Mouse (Mus musculus): ENCODE data around the gene Coq10a. TPM values are rescaled to one million over a fixed set of nuclear protein-coding genes. Genes with fewer than 3 reads are reported as not detected.

The Coq10a gene
- 8.5 and 11.0 TPM in 2 replicates for polyA plus RNA-seq (2014; fragmentation: Nextera tagmentation; extraction: Ambion mirVana)

DNA sequence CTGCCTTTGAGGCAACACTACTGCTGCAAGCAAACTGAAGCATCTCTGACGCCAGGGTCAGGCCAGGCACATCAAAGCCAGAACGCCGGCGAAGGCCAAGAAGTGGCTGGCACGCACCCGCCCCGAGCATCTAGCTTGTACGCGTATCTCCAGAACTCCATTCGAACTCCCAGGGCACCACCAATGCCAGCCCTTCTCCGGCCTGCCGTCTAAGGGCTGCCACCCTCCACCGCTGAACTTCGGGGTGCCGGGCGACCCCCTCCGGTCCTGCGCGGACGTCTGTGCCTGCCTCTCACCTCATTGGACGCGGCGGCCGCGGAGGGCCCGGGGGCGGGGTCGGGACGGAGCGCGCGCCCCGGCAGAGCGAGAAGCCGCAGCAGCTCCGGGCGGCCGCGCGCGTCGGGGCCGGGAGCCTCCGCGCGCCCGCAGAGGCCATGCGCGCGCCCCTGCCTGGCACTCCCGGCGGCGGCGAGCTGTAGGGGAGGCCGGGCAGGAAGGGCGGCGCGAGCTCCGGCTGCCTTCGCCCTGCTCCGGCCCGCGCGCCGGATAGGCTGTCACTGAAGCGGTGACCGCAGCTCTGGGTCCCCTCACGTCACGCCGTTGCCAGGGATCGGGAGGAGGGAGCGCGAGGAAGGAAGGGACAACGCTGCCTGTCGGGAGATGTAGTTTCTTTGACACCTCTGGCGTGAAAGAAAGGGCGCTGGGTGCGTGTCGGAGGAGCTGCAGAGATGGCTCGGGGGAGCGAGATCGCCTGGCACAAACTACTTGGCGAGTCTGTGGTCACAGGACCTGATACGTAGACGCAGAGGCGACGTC is at the start of gene Coq10a:
Coq10a (minus strand) TSS at position 596 of the 816 bp plus-strand sequence.
- Histone ChIP-seq H3K27me3 (ENCODE audit: control insufficient read depth, insufficient read depth, low read length) (no peaks in the 10 kb centered on the region), H3K36me3 (ENCODE audit: control insufficient read depth, insufficient read depth, low read length) (peaks cover 1% of the 10 kb centered on the region; the same call in 1 of the 2 replicates), H3K4me3 (ENCODE audit: low read depth, low read length) (peak within 1 kb of the TSS; percentile 66), H3K9ac (ENCODE audit: low read length) (peak within 1 kb of the TSS; percentile 65), H3K9me3 (ENCODE audit: control insufficient read depth, low read length) (no peaks in the 10 kb centered on the region), H3K4me2 (ENCODE audit: low read depth, severe bottlenecking) (peak within 1 kb of the TSS; percentile 84), H3K27ac (replicated peaks; ENCODE audit: low read depth, low read length) (peak within 1 kb of the TSS; percentile 79), H3K4me1 (ENCODE audit: control insufficient read depth, insufficient read depth, low read length) (no peaks in the 10 kb centered on the region; the same call in 1 of the 2 replicates)
- WGBS, result under 1% methylated on average over 87 of the region's 87 CpGs
- ATAC-seq (ENCODE audit: insufficient number of reproducible peaks, low FRiP score, low TSS enrichment, low read depth), result peak; percentile 93
- peak; percentile 88 for DNase-seq (ENCODE audit: low spot score)

DNA sequence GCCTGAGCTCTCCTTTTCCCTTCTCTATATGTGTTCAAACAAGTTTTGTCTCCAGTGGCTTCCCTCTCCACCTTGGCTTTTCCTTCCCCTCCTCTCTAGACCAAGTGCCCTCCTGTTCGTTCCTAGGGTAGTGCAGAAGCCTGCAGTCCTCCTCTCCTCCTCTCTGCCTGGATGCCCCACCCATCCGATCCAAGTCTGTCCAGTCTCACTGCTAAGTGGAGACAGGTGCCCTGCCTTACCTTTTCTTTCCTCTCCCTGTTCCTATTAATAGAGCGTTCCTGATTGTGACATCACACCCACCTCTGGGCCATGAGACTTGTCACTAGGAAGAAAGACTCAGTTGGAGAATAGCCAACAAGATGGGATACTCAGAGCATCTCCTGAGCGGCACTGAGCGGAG is 46.1 kb upstream of the Coq10a start:
- Histone ChIP-seq H3K4me3 (ENCODE audit: low read depth, low read length) (no peak overlapping the region), H3K4me1 (ENCODE audit: control insufficient read depth, insufficient read depth, low read length) (peaks cover 15% of the 10 kb centered on the region), H3K9ac (ENCODE audit: low read length) (no peak overlapping the region), H3K36me3 (ENCODE audit: control insufficient read depth, insufficient read depth, low read length) (peaks cover 15% of the 10 kb centered on the region), H3K9me3 (ENCODE audit: control insufficient read depth, low read length) (no peaks in the 10 kb centered on the region), H3K27me3 (ENCODE audit: control insufficient read depth, insufficient read depth, low read length) (no peaks in the 10 kb centered on the region), H3K4me2 (ENCODE audit: low read depth, severe bottlenecking) (no peak overlapping the region), H3K27ac (replicated peaks; ENCODE audit: low read depth, low read length) (no peak overlapping the region)
- ATAC-seq (ENCODE audit: insufficient number of reproducible peaks, low FRiP score, low TSS enrichment, low read depth) (no peak), DNase-seq (ENCODE audit: low spot score) (no peak)
- WGBS, result 93% methylated on average over 5 of the region's 5 CpGs

DNA sequence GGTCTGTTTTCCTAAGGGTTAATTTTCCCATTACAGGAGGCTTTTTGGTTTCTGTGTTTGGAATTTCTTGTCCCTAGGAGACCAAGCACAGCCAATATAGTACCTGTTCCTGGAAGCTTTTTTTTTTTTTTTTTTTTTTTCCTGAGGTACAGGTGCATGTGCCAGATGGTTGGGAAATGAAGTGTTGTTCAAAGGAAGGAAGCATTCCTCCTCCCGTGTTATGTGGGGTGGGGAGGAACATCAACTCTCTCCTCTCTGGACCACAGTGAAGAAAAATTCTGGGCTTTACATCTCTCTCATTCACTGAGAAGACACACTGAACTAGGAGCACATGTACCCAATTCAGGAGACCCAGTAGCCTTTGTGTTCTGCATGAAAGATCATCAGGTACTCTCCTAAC is 44.3 kb upstream of the Coq10a start:
- Histone ChIP-seq H3K36me3 (ENCODE audit: control insufficient read depth, insufficient read depth, low read length) (peaks cover 13% of the 10 kb centered on the region), H3K9ac (ENCODE audit: low read length) (no peak overlapping the region), H3K4me3 (ENCODE audit: low read depth, low read length) (no peak overlapping the region), H3K27ac (replicated peaks; ENCODE audit: low read depth, low read length) (no peak overlapping the region), H3K4me2 (ENCODE audit: low read depth, severe bottlenecking) (peak overlapping the region; percentile 86), H3K4me1 (ENCODE audit: control insufficient read depth, insufficient read depth, low read length) (peaks cover 15% of the 10 kb centered on the region), H3K9me3 (ENCODE audit: control insufficient read depth, low read length) (no peaks in the 10 kb centered on the region), H3K27me3 (ENCODE audit: control insufficient read depth, insufficient read depth, low read length) (no peaks in the 10 kb centered on the region)
- WGBS, result 75% methylated on average over 1 of the region's 1 CpGs
- ATAC-seq (ENCODE audit: insufficient number of reproducible peaks, low FRiP score, low TSS enrichment, low read depth) (no peak), DNase-seq (ENCODE audit: low spot score) (no peak)

- peak overlapping the region; percentile 86 for H3K4me2 ChIP-seq (ENCODE audit: low read depth, severe bottlenecking)
- no peaks in the 10 kb centered on the region for H3K9me3 ChIP-seq (ENCODE audit: control insufficient read depth, low read length)
- H3K36me3 ChIP-seq (ENCODE audit: control insufficient read depth, insufficient read depth, low read length), result peaks cover 13% of the 10 kb centered on the region
- no peaks in the 10 kb centered on the region for H3K27me3 ChIP-seq (ENCODE audit: control insufficient read depth, insufficient read depth, low read length)
- peaks cover 15% of the 10 kb centered on the region for H3K4me1 ChIP-seq (ENCODE audit: control insufficient read depth, insufficient read depth, low read length)
- ATAC-seq (ENCODE audit: insufficient number of reproducible peaks, low FRiP score, low TSS enrichment, low read depth) (no peak), DNase-seq (ENCODE audit: low spot score) (no peak)
- H3K9ac ChIP-seq (ENCODE audit: low read length), result peak overlapping the region; percentile 88
- H3K27ac ChIP-seq (replicated peaks; ENCODE audit: low read depth, low read length), result no peak overlapping the region
- WGBS, result 63% methylated on average over 1 of the region's 1 CpGs
- H3K4me3 ChIP-seq (ENCODE audit: low read depth, low read length), result peak overlapping the region; percentile 91
Observed at GRCm38 (mm10) chr10:128412558-128412957, 43.8 kb upstream of the Coq10a start.

DNA sequence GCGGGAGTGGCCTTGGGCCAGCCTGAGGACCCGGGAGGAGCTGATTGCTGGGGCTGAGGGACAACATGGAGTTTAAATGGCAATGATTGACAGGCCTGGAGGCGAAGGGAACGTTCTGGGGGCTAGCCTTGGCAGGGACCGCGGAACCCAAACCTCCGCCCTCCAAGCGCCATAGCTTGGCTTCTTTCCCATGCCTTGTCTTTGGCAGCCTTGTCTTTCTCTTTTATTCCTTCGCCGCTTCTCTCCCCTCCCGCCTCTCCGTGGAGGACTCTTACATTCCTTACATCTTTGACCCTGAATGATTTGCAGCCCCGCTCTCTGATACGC is 43.2 kb upstream of the Coq10a start:
- Histone ChIP-seq H3K4me3 (ENCODE audit: low read depth, low read length) (peak overlapping the region; percentile 91), H3K4me1 (ENCODE audit: control insufficient read depth, insufficient read depth, low read length) (peaks cover 15% of the 10 kb centered on the region)
- ATAC-seq (ENCODE audit: insufficient number of reproducible peaks, low FRiP score, low TSS enrichment, low read depth), result no peak

GRCm38 (mm10) chr10:128411211-128412054 is 42.6 kb upstream of the Coq10a start, which contains the start of the genes Nabp2 and Rnf41:
Nabp2 (minus strand) TSS chr10:128411492.
Rnf41 (plus strand) TSS chr10:128411657.
- Histone ChIP-seq H3K27me3 (ENCODE audit: control insufficient read depth, insufficient read depth, low read length) (no peaks in the 10 kb centered on the region), H3K4me2 (ENCODE audit: low read depth, severe bottlenecking) (peak within 1 kb of the TSS; percentile 86), H3K4me1 (ENCODE audit: control insufficient read depth, insufficient read depth, low read length) (peaks cover 15% of the 10 kb centered on the region), H3K9ac (ENCODE audit: low read length) (peak within 1 kb of the TSS; percentile 88), H3K9me3 (ENCODE audit: control insufficient read depth, low read length) (no peaks in the 10 kb centered on the region), H3K27ac (replicated peaks; ENCODE audit: low read depth, low read length) (peak within 1 kb of the TSS; percentile 79), H3K4me3 (ENCODE audit: low read depth, low read length) (peak within 1 kb of the TSS; percentile 91), H3K36me3 (ENCODE audit: control insufficient read depth, insufficient read depth, low read length) (peaks cover 8% of the 10 kb centered on the region; the same call in 1 of the 2 replicates)
- DNase-seq (ENCODE audit: low spot score) (peak; percentile 99), ATAC-seq (ENCODE audit: insufficient number of reproducible peaks, low FRiP score, low TSS enrichment, low read depth) (peak; percentile 91)
- WGBS, result 0% methylated on average over 50 of the region's 50 CpGs

More for the DNA sequence above, 43.2 kb upstream of the Coq10a start:
- WGBS, result 2% methylated on average over 14 of the region's 14 CpGs
- Histone ChIP-seq H3K36me3 (ENCODE audit: control insufficient read depth, insufficient read depth, low read length) (peaks cover 12% of the 10 kb centered on the region), H3K27ac (replicated peaks; ENCODE audit: low read depth, low read length) (peak overlapping the region; percentile 79; the same call in 1 of the 2 replicates), H3K4me2 (ENCODE audit: low read depth, severe bottlenecking) (peak overlapping the region; percentile 86), H3K27me3 (ENCODE audit: control insufficient read depth, insufficient read depth, low read length) (no peaks in the 10 kb centered on the region), H3K9ac (ENCODE audit: low read length) (peak overlapping the region; percentile 88), H3K9me3 (ENCODE audit: control insufficient read depth, low read length) (no peaks in the 10 kb centered on the region)
- no peak for DNase-seq (ENCODE audit: low spot score)

- peak overlapping the region; percentile 86 for H3K4me2 ChIP-seq (ENCODE audit: low read depth, severe bottlenecking)
- H3K27me3 ChIP-seq (ENCODE audit: control insufficient read depth, insufficient read depth, low read length), result no peaks in the 10 kb centered on the region
- DNase-seq (ENCODE audit: low spot score) (no peak), ATAC-seq (ENCODE audit: insufficient number of reproducible peaks, low FRiP score, low TSS enrichment, low read depth) (no peak)
- H3K36me3 ChIP-seq (ENCODE audit: control insufficient read depth, insufficient read depth, low read length), result peaks cover 8% of the 10 kb centered on the region; the same call in 1 of the 2 replicates
- H3K9me3 ChIP-seq (ENCODE audit: control insufficient read depth, low read length), result no peaks in the 10 kb centered on the region
- H3K4me3 ChIP-seq (ENCODE audit: low read depth, low read length), result peak overlapping the region; percentile 91
- H3K4me1 ChIP-seq (ENCODE audit: control insufficient read depth, insufficient read depth, low read length), result peaks cover 15% of the 10 kb centered on the region
- 17% methylated on average over 4 of the region's 4 CpGs for WGBS
- peak overlapping the region; percentile 43; the same call in 1 of the 2 replicates for H3K27ac ChIP-seq (replicated peaks; ENCODE audit: low read depth, low read length)
- no peak overlapping the region for H3K9ac ChIP-seq (ENCODE audit: low read length)
Observed at GRCm38 (mm10) chr10:128410560-128410845, 41.7 kb upstream of the Coq10a start.
